Mouse (Mus musculus) G1E-ER4 (cell line): ENCODE measurements at regions not wholly inside any gene's neighbourhood (a gene's known extent, or its start where the extent isn't known, plus 50 kb on each side); places are given as distances from the start of the nearest gene placed in this dataset.

Experiments used
- GATA1 ChIP-seq: IDR thresholded peaks from one replicate; pipeline ENCODE4 v1.8.0; 2012; ENCODE audit warnings: low read length, inconsistent platforms

GRCm38 (mm10) chr9:78769168-78769567 is 153.8 kb downstream of the Cd109 start:
- no peak for TF ChIP-seq GATA1

- no peak for TF ChIP-seq GATA1
Observed at GRCm38 (mm10) chr9:78773936-78774335, 158.6 kb downstream of the Cd109 start.

GRCm38 (mm10) chr9:78775462-78775861 is 160.1 kb downstream of the Cd109 start:
- TF ChIP-seq GATA1 = no peak

GRCm38 (mm10) chr9:78780595-78780994 is 165.2 kb downstream of the Cd109 start:
- no peak for TF ChIP-seq GATA1

- TF ChIP-seq GATA1 = no peak
Observed at GRCm38 (mm10) chr9:78782297-78782696, 167.0 kb downstream of the Cd109 start.

- no peak for TF ChIP-seq GATA1
Observed at GRCm38 (mm10) chr9:78782860-78783259, 167.5 kb downstream of the Cd109 start.

- no peak for TF ChIP-seq GATA1
Observed at GRCm38 (mm10) chr9:78787866-78788265, 172.5 kb downstream of the Cd109 start.

- TF ChIP-seq GATA1 = no peak
Observed at GRCm38 (mm10) chr9:78789703-78790102, 174.4 kb downstream of the Cd109 start.

- no peak for TF ChIP-seq GATA1
Observed at GRCm38 (mm10) chr9:78790155-78790554, 174.8 kb downstream of the Cd109 start.

GRCm38 (mm10) chr9:78795801-78796200 is 180.5 kb downstream of the Cd109 start:
- no peak for TF ChIP-seq GATA1

GRCm38 (mm10) chr9:78817221-78817620 is 201.9 kb downstream of the Cd109 start:
- TF ChIP-seq GATA1 = no peak

- no peak for TF ChIP-seq GATA1
Observed at GRCm38 (mm10) chr9:78844969-78845683, 229.8 kb downstream of the Cd109 start.

- no peak for TF ChIP-seq GATA1
Observed at GRCm38 (mm10) chr9:78846110-78846509, 230.8 kb downstream of the Cd109 start.

- TF ChIP-seq GATA1 = no peak
Observed at GRCm38 (mm10) chr9:78847890-78848563, 232.7 kb downstream of the Cd109 start.

- no peak for TF ChIP-seq GATA1
Observed at GRCm38 (mm10) chr9:78856981-78857380, 241.6 kb downstream of the Cd109 start.

- TF ChIP-seq GATA1 = no peak
Observed at GRCm38 (mm10) chr9:78859956-78860355, 244.6 kb downstream of the Cd109 start.

- TF ChIP-seq GATA1 = no peak
Observed at GRCm38 (mm10) chr9:78872561-78872960, 257.2 kb downstream of the Cd109 start.
